Mouse (Mus musculus) naive thymus-derived CD4-positive, alpha-beta T cell, adult 2 months (primary cell): Measurements from ENCODE around the gene Lrrc30.

Source experiments
- DNase-seq: peaks from one replicate; pipeline ENCODE4 v3.0.0-alpha.2; 2011; ENCODE audit warnings: low read depth

Gene Lrrc30

GRCm38 (mm10) chr17:67582681-67583356 is 49.7 kb downstream of the Lrrc30 start:
- DNase-seq = no peak

GRCm38 (mm10) chr17:67581839-67582238 is 50.7 kb downstream of the Lrrc30 start:
- no peak for DNase-seq
